Mouse (Mus musculus) limb, embryonic 11.5 days (tissue): ENCODE data around the gene H1foo. TPM values are rescaled to one million over a fixed set of nuclear protein-coding genes. Genes with fewer than 3 reads are reported as not detected.

Source experiments
- ATAC-seq: fragments of 200-750 bp; cut with Nextera tagmentation; 2 replicates; pipeline ENCODE4 v1.8.0; 2017; ENCODE audit warnings: low read depth; ENCODE audit not compliant: insufficient number of reproducible peaks, low FRiP score, low TSS enrichment
- DNase-seq: peaks from one replicate; pipeline ENCODE4 v3.0.0-alpha.2; 2015; ENCODE audit warnings: low spot score
- H3K27ac ChIP-seq: fragments of 300-500 bp; sonication (generic); replicated peaks from 2 replicates; pipeline ENCODE4 v1.5.1; 2014; ENCODE audit warnings: low read depth, mild to moderate bottlenecking, low read length
- H3K27me3 ChIP-seq: fragments of 300-500 bp; sonication (generic); 2 replicates; pipeline ENCODE4 v1.6.1; 2014; ENCODE audit warnings: mild to moderate bottlenecking, low read length, mixed read lengths; ENCODE audit not compliant: control insufficient read depth, insufficient read depth
- H3K36me3 ChIP-seq: fragments of 300-500 bp; sonication (generic); 2 replicates; pipeline ENCODE4 v1.6.1; 2014; ENCODE audit warnings: mild to moderate bottlenecking, low read length, moderate library complexity, mixed read lengths; ENCODE audit not compliant: control insufficient read depth, insufficient read depth
- H3K4me1 ChIP-seq: fragments of 300-500 bp; sonication (generic); 2 replicates; pipeline ENCODE4 v1.6.1; 2014; ENCODE audit warnings: low read length, mixed read lengths; ENCODE audit not compliant: control insufficient read depth, insufficient read depth
- H3K4me2 ChIP-seq: fragments of 300-500 bp; sonication (generic); 2 replicates; pipeline ENCODE4 v1.6.1; 2014; ENCODE audit warnings: low read depth, mild to moderate bottlenecking, moderate library complexity; ENCODE audit not compliant: severe bottlenecking
- H3K4me3 ChIP-seq: fragments of 300-500 bp; sonication (generic); 2 replicates; pipeline ENCODE4 v1.5.1; 2014; ENCODE audit warnings: low read depth, low read length
- H3K9ac ChIP-seq: fragments of 300-500 bp; sonication (generic); 2 replicates; pipeline ENCODE4 v1.6.1; 2014; ENCODE audit warnings: mild to moderate bottlenecking, low read length
- H3K9me3 ChIP-seq: fragments of 300-500 bp; sonication (generic); 2 replicates; pipeline ENCODE4 v1.6.1; 2016; ENCODE audit warnings: low read length; ENCODE audit not compliant: control insufficient read depth
- WGBS: fragments of 180-500 bp; shearing (Covaris S2); extraction: QIAGEN DNeasy Blood & Tissue Kit; methylation state at CpG from one replicate; pipeline ENCODE4 v1.1.7; 2014; 5-methylcytosine and 5-hydroxymethylcytosine counted together
- polyA plus RNA-seq: library from polyadenylated mRNA; unstranded; fragments of >200 nt; fragmentation: Nextera tagmentation; extraction: Ambion mirVana; gene quantifications from 2 replicates; pipeline ENCODE4 v1.2.1, GENCODE M21; 2014

H1foo gene
- polyA plus RNA-seq, 1 experiment from 2014 or later, result not detected

DNA sequence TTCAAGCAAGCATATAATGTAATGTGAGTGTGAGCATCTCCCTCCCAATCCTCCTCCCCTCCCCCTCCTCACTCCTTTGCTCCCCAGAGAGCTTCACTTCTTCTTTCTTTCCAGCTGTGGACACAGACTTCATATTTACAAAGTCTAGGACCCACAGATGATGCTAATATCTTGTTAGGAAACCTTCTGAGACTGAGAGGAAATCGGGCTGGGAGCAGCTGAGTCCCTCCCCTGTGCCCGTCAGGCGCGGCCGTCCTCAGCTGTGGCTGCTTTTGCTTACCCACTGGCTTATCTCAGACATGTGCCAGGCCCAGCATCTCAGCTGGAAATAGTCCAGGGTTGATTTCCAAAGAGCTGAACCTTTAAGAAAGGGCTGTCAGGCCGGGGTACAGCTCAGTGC is 1.7 kb downstream of the H1foo start:
- 81% methylated on average over 6 of the region's 6 CpGs for WGBS
- Histone ChIP-seq H3K36me3 (no peaks in the 10 kb centered on the region; the same call in 1 of the 2 replicates), H3K27me3 (no peaks in the 10 kb centered on the region), H3K4me3 (no peak overlapping the region), H3K9me3 (no peaks in the 10 kb centered on the region), H3K4me1 (0 out of 2 replicates have a peak, but pooled peaks cover 2% of the 10 kb centered on the region), H3K4me2 (no peak overlapping the region), H3K27ac (no peak overlapping the region), H3K9ac (no peak overlapping the region)
- ATAC-seq, result no peak
- DNase-seq, result no peak

DNA sequence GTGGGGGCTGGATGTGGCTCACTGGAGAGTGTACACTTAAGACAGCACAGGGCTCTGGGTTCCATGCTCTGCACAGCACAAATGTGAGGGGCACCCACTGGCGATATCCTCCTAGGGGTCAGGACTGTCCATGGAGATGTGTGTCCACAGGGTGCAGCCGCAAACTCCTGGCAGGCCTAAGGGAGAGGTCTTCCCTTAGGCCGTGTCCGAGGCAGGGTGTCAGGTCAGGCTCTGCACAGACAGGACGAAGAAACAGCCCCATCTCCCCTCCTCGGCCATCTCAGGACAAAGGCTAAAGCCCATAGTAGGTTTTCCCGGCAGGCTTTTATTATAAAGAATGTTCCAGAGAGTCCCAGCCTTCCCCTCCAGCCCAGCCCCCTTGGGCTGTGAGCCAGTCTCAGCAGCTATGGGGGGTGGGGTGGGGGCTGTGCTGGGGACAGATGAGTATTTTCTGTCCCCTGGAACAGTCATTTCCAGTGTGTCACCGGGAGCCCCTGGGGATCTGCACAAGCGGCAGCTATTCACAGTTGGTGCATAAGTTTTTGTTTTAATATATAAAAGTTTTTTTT is 9.9 kb downstream of the H1foo start:
- ATAC-seq (no peak), DNase-seq (no peak)
- Histone ChIP-seq H3K4me3 (no peak overlapping the region), H3K27me3 (no peaks in the 10 kb centered on the region), H3K9ac (no peak overlapping the region), H3K9me3 (no peaks in the 10 kb centered on the region), H3K27ac (no peak overlapping the region), H3K36me3 (no peaks in the 10 kb centered on the region; the same call in 1 of the 2 replicates), H3K4me1 (peaks cover 26% of the 10 kb centered on the region), H3K4me2 (no peak overlapping the region)
- 88% methylated on average over 9 of the region's 9 CpGs for WGBS

DNA sequence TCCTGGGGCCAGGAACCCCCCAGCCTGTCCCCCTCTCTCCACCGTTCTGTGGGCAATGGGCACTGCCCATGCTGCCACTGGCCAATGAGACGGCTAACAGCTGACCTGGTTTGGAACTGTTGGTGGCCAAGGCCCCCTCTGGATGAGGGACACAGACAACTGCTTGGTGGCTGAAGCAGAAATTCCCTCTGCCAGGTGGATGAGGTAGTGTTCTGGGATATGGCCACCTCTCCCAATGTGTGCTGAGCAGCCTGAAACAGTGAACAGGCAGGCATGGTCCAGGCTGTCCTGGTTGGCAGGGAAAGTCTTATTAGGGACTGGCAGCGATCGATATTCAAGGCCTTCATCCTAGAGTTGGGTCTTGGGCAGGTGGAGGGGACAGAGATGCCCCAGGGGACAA is 10.4 kb downstream of the H1foo start:
- no peaks in the 10 kb centered on the region for H3K9me3 ChIP-seq
- no peaks in the 10 kb centered on the region for H3K27me3 ChIP-seq
- peaks cover 24% of the 10 kb centered on the region for H3K4me1 ChIP-seq
- 91% methylated on average over 4 of the region's 4 CpGs for WGBS
- no peak for DNase-seq
- no peak overlapping the region for H3K9ac ChIP-seq
- no peak overlapping the region for H3K27ac ChIP-seq
- no peaks in the 10 kb centered on the region; the same call in 1 of the 2 replicates for H3K36me3 ChIP-seq
- no peak overlapping the region for H3K4me2 ChIP-seq
- no peak overlapping the region for H3K4me3 ChIP-seq
- ATAC-seq, result no peak

DNA sequence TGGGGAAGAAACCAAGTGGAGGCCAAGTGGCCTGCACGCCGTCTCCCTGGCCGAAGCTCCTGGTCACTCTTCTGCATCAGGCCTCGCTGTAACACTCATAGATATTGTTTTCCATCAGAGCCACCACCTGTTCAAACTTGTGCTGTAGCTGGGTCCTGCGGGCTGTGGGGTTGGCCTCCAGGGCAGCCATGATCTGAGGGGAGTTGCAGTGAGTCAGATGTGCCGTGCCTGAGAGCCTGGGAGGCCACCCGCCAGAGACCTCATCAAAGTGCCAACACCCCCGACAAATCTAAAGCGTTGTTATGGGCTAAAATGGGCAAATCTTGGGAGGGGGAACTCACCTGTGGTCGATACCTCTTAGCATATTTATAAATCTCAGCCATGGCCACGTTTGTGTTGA is 10.9 kb downstream of the H1foo start:
- Histone ChIP-seq H3K4me2 (no peak overlapping the region), H3K9ac (no peak overlapping the region), H3K27ac (no peak overlapping the region), H3K9me3 (no peaks in the 10 kb centered on the region), H3K27me3 (no peaks in the 10 kb centered on the region), H3K36me3 (no peaks in the 10 kb centered on the region; the same call in 1 of the 2 replicates), H3K4me1 (peaks cover 23% of the 10 kb centered on the region), H3K4me3 (no peak overlapping the region)
- ATAC-seq, result no peak
- DNase-seq, result no peak
- 72% methylated on average over 11 of the region's 11 CpGs for WGBS

DNA sequence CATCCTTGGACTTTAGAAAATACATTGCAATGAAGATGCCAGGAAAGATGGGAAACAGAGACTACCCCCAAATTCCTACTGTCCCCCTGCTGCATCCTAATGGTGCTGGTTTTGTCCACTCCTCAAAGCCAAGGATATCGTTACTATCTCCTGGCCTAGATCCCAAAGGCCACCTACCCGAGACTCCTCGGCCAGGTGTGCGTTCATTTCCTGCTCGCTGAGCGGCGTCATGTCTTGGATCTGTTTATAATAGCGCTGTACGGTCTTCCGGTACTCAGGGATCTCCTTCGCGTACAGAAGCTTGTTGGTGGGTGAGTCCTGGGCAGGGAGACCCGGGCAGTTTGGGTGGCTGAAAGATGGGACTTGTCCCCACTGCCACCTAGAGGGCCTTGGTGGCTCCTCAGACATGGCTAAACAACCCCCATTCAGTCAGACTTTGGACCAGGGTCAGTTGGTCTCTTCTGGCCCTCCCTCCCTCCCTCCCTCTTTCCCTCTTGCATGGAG is 11.7 kb downstream of the H1foo start:
- H3K9ac ChIP-seq, result no peak overlapping the region
- H3K4me1 ChIP-seq, result peaks cover 23% of the 10 kb centered on the region
- H3K9me3 ChIP-seq, result no peaks in the 10 kb centered on the region
- H3K4me3 ChIP-seq, result no peak overlapping the region
- ATAC-seq (no peak), DNase-seq (no peak)
- no peak overlapping the region for H3K4me2 ChIP-seq
- no peaks in the 10 kb centered on the region; the same call in 1 of the 2 replicates for H3K36me3 ChIP-seq
- 83% methylated on average over 13 of the region's 13 CpGs for WGBS
- no peaks in the 10 kb centered on the region for H3K27me3 ChIP-seq
- H3K27ac ChIP-seq, result no peak overlapping the region

DNA sequence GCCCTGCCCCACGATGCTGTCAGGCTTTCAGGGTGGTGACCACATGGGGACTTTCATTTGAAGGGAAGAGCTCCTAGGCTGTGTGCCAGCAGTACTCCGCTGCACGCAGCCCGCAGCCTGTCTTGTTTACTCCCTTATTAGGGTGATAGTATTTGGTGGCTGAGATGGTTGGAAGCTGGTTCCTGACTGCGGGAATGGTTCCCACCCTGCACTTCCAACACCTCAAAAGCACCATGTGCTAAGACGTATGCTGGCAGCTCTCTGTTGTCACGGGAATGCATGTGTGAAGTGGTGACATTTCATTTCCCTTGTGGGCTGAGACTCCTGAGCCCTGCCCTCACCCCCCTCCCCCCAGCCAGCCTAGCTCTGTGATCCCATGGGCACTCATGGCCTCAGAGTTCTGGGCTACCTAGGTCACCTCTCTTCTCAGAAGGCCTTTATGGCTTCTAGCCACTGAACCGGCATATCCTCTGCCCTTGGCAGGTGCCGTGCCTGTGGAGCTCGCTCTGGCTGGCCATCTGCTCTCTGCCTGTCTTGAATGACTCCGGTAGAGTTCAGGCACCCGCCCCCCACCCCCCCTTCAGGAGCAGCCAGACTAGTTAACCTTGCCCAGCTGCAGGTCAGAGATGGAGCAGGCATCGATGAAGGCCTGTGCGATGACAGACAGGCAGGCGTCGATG is 12.3 kb downstream of the H1foo start:
- no peak for ATAC-seq
- Histone ChIP-seq H3K36me3 (no peaks in the 10 kb centered on the region), H3K4me3 (no peak overlapping the region), H3K4me1 (peaks cover 23% of the 10 kb centered on the region), H3K9me3 (no peaks in the 10 kb centered on the region), H3K9ac (no peak overlapping the region), H3K27ac (no peak overlapping the region), H3K27me3 (no peaks in the 10 kb centered on the region), H3K4me2 (no peak overlapping the region; the same call in 1 of the 2 replicates)
- WGBS, result 31% methylated on average over 16 of the region's 16 CpGs
- peak; percentile 43 for DNase-seq

DNA sequence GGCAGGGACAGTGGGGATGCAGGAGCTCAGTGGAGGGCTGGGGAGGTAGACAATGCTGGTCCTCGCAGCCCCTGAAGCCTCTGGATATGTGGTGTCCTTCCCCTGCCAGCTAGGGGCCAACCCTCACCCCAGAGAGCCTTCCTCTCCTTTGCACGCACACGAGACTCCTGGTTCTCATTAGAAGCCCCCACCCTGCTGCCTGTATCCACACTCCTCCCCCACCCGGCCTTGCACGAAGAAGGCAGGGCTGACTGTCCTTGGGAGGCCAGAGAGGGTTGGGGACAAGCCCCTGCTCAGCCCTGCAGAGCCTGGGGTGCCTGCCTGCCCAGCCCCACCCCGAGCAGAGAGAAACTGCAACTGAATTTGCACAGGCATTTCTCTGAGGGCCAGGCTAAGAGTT is 12.9 kb downstream of the H1foo start:
- Histone ChIP-seq H3K4me3 (no peak overlapping the region), H3K36me3 (no peaks in the 10 kb centered on the region), H3K9me3 (no peaks in the 10 kb centered on the region), H3K9ac (no peak overlapping the region), H3K4me2 (peak overlapping the region; percentile 21; the same call in 1 of the 2 replicates), H3K4me1 (peaks cover 23% of the 10 kb centered on the region), H3K27ac (no peak overlapping the region; the same call in 1 of the 2 replicates), H3K27me3 (no peaks in the 10 kb centered on the region)
- peak; percentile 11; the same call in 1 of the 2 replicates for ATAC-seq
- peak; percentile 39 for DNase-seq
- 24% methylated on average over 6 of the region's 6 CpGs for WGBS

DNA sequence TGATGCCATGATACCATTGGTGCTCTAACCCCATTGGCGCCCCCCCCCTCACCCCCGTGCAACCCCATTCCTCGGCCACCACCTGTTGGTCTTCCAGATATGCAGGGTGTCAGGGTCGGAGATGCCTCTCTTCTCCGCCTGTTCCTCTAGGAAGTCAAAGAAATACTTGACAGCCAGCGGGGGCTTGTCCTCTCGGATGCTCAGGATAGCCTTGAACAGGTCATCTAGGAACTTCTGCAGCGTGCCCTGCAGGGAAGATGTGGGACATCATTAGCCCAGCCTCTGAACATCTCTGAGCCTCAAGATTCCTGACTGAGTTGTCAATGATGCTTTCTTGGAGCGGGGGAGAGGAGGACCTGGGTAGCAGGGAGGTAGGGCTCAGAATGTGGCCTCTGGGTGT is 13.7 kb downstream of the H1foo start:
- 92% methylated on average over 9 of the region's 9 CpGs for WGBS

More for the DNA sequence above, 13.7 kb downstream of the H1foo start:
- peaks cover 23% of the 10 kb centered on the region for H3K4me1 ChIP-seq
- no peaks in the 10 kb centered on the region for H3K9me3 ChIP-seq
- no peaks in the 10 kb centered on the region for H3K36me3 ChIP-seq
- no peak overlapping the region for H3K27ac ChIP-seq
- H3K9ac ChIP-seq, result no peak overlapping the region
- H3K27me3 ChIP-seq, result no peaks in the 10 kb centered on the region
- H3K4me3 ChIP-seq, result no peak overlapping the region
- ATAC-seq (no peak), DNase-seq (no peak)
- H3K4me2 ChIP-seq, result no peak overlapping the region
